Mouse (Mus musculus): Measurements from ENCODE around the gene Sigirr. TPM values are rescaled to one million over a fixed set of nuclear protein-coding genes. Genes with fewer than 3 reads are reported as not detected.

Sigirr gene
- polyA plus RNA-seq, 1 experiment from 2014 or later, result 2.2 TPM

GRCm38 (mm10) chr7:141093950-141094349 lies 6.4 kb downstream of the Sigirr start:
- Histone ChIP-seq H3K27me3 (replicated peaks; ENCODE audit: low read depth, poor library complexity, severe bottlenecking) (peaks cover 88% of the 10 kb centered on the region), H3K4me3 (no peak overlapping the region), H3K4me1 (peaks cover 30% of the 10 kb centered on the region), H3K9me3 (no peaks in the 10 kb centered on the region), H3K27ac (replicated peaks) (no peak overlapping the region), H3K36me3 (replicated peaks) (no peaks in the 10 kb centered on the region)
- DNase-seq (ENCODE audit: low spot score), result no peak
- 91% methylated on average over 6 of the region's 6 CpGs for WGBS

GRCm38 (mm10) chr7:141092051-141092735 lies 8.2 kb downstream of the Sigirr start:
- Histone ChIP-seq H3K4me1 (peaks cover 46% of the 10 kb centered on the region), H3K4me3 (peak overlapping the region; percentile 45), H3K9me3 (no peaks in the 10 kb centered on the region), H3K27me3 (replicated peaks; ENCODE audit: low read depth, poor library complexity, severe bottlenecking) (peaks cover 88% of the 10 kb centered on the region), H3K27ac (replicated peaks) (peak overlapping the region; percentile 52; the same call in 1 of the 2 replicates), H3K36me3 (replicated peaks) (0 out of 2 replicates have a peak, but pooled peaks cover 5% of the 10 kb centered on the region)
- peak; percentile 87 for DNase-seq (ENCODE audit: low spot score)
- 6% methylated on average over 37 of the region's 37 CpGs for WGBS

- Histone ChIP-seq H3K36me3 (replicated peaks) (0 out of 2 replicates have a peak, but pooled peaks cover 5% of the 10 kb centered on the region), H3K4me1 (peaks cover 39% of the 10 kb centered on the region), H3K27me3 (replicated peaks; ENCODE audit: low read depth, poor library complexity, severe bottlenecking) (peaks cover 79% of the 10 kb centered on the region), H3K9me3 (no peaks in the 10 kb centered on the region), H3K4me3 (no peak overlapping the region), H3K27ac (replicated peaks) (no peak overlapping the region)
- WGBS, result 72% methylated on average over 8 of the region's 8 CpGs
- no peak for DNase-seq (ENCODE audit: low spot score)
Measured at GRCm38 (mm10) chr7:141090228-141090627, 10.1 kb downstream of the Sigirr start.

GRCm38 (mm10) chr7:141088473-141088872 lies 11.9 kb downstream of the Sigirr start:
- 19% methylated on average over 18 of the region's 18 CpGs for WGBS
- Histone ChIP-seq H3K4me3 (peak overlapping the region; percentile 37), H3K27ac (replicated peaks) (no peak overlapping the region), H3K27me3 (replicated peaks; ENCODE audit: low read depth, poor library complexity, severe bottlenecking) (peaks cover 64% of the 10 kb centered on the region), H3K4me1 (peaks cover 32% of the 10 kb centered on the region), H3K9me3 (no peaks in the 10 kb centered on the region), H3K36me3 (replicated peaks) (0 out of 2 replicates have a peak, but pooled peaks cover 5% of the 10 kb centered on the region)
- peak; percentile 35 for DNase-seq (ENCODE audit: low spot score)

- Histone ChIP-seq H3K27ac (replicated peaks) (no peak overlapping the region), H3K27me3 (replicated peaks; ENCODE audit: low read depth, poor library complexity, severe bottlenecking) (peaks cover 58% of the 10 kb centered on the region), H3K36me3 (replicated peaks) (peaks cover 9% of the 10 kb centered on the region), H3K4me1 (peaks cover 32% of the 10 kb centered on the region), H3K4me3 (peak overlapping the region; percentile 37), H3K9me3 (no peaks in the 10 kb centered on the region)
- WGBS, result 49% methylated on average over 8 of the region's 8 CpGs
- DNase-seq (ENCODE audit: low spot score), result no peak
Measured at GRCm38 (mm10) chr7:141087894-141088293, 12.5 kb downstream of the Sigirr start.

- H3K4me1 ChIP-seq, result peaks cover 22% of the 10 kb centered on the region
- no peaks in the 10 kb centered on the region for H3K9me3 ChIP-seq
- H3K36me3 ChIP-seq (replicated peaks), result peaks cover 9% of the 10 kb centered on the region
- peak overlapping the region; percentile 66 for H3K27ac ChIP-seq (replicated peaks)
- H3K27me3 ChIP-seq (replicated peaks; ENCODE audit: low read depth, poor library complexity, severe bottlenecking), result peaks cover 39% of the 10 kb centered on the region
- H3K4me3 ChIP-seq, result peak overlapping the region; percentile 47
- WGBS, result 19% methylated on average over 34 of the region's 34 CpGs
- peak; percentile 48 for DNase-seq (ENCODE audit: low spot score)
Measured at GRCm38 (mm10) chr7:141079481-141080449, 20.6 kb downstream of the Sigirr start.

GRCm38 (mm10) chr7:141078876-141079275 lies 21.5 kb downstream of the Sigirr start:
- Histone ChIP-seq H3K4me3 (no peak overlapping the region), H3K27ac (replicated peaks) (0 out of 2 replicates have a peak overlapping the region, but pooled peaks have one; percentile 30), H3K27me3 (replicated peaks; ENCODE audit: low read depth, poor library complexity, severe bottlenecking) (peaks cover 39% of the 10 kb centered on the region), H3K4me1 (peaks cover 22% of the 10 kb centered on the region), H3K9me3 (no peaks in the 10 kb centered on the region), H3K36me3 (replicated peaks) (peaks cover 9% of the 10 kb centered on the region)
- no peak for DNase-seq (ENCODE audit: low spot score)
- WGBS, result 80% methylated on average over 4 of the region's 4 CpGs

- H3K4me3 ChIP-seq, result no peak within 1 kb of the TSS
- peak within 1 kb of the TSS; percentile 30; the same call in 1 of the 2 replicates for H3K27ac ChIP-seq (replicated peaks)
- peaks cover 22% of the 10 kb centered on the region for H3K4me1 ChIP-seq
- WGBS, result 89% methylated on average over 15 of the region's 15 CpGs
- H3K36me3 ChIP-seq (replicated peaks), result peaks cover 5% of the 10 kb centered on the region; the same call in 1 of the 2 replicates
- DNase-seq (ENCODE audit: low spot score), result no peak
- no peaks in the 10 kb centered on the region for H3K9me3 ChIP-seq
- H3K27me3 ChIP-seq (replicated peaks; ENCODE audit: low read depth, poor library complexity, severe bottlenecking), result peaks cover 39% of the 10 kb centered on the region
Measured at GRCm38 (mm10) chr7:141077841-141078240, 22.5 kb downstream of the Sigirr start, which contains the start of gene Pkp3. Gene Pkp3 (plus strand): TSS chr7:141078218.

- no peaks in the 10 kb centered on the region for H3K9me3 ChIP-seq
- peaks cover 41% of the 10 kb centered on the region for H3K27me3 ChIP-seq (replicated peaks; ENCODE audit: low read depth, poor library complexity, severe bottlenecking)
- peaks cover 27% of the 10 kb centered on the region for H3K4me1 ChIP-seq
- no peak overlapping the region for H3K27ac ChIP-seq (replicated peaks)
- no peak overlapping the region for H3K4me3 ChIP-seq
- 84% methylated on average over 4 of the region's 4 CpGs for WGBS
- DNase-seq (ENCODE audit: low spot score), result no peak
- H3K36me3 ChIP-seq (replicated peaks), result peaks cover 2% of the 10 kb centered on the region
Measured at GRCm38 (mm10) chr7:141073782-141074181, 26.6 kb downstream of the Sigirr start.

GRCm38 (mm10) chr7:141072017-141072745 lies 28.2 kb downstream of the Sigirr start:
- peaks cover 40% of the 10 kb centered on the region for H3K27me3 ChIP-seq (replicated peaks; ENCODE audit: low read depth, poor library complexity, severe bottlenecking)
- H3K9me3 ChIP-seq, result no peaks in the 10 kb centered on the region
- 35% methylated on average over 23 of the region's 23 CpGs for WGBS
- H3K27ac ChIP-seq (replicated peaks), result no peak overlapping the region
- peak overlapping the region; percentile 12; the same call in 1 of the 2 replicates for H3K4me3 ChIP-seq
- H3K4me1 ChIP-seq, result peaks cover 26% of the 10 kb centered on the region
- peaks cover 18% of the 10 kb centered on the region for H3K36me3 ChIP-seq (replicated peaks)
- DNase-seq (ENCODE audit: low spot score), result peak; percentile 49

GRCm38 (mm10) chr7:141070058-141070862 lies 30.1 kb downstream of the Sigirr start:
- peaks cover 31% of the 10 kb centered on the region for H3K27me3 ChIP-seq (replicated peaks; ENCODE audit: low read depth, poor library complexity, severe bottlenecking)
- peak; percentile 84 for DNase-seq (ENCODE audit: low spot score)
- peaks cover 37% of the 10 kb centered on the region for H3K36me3 ChIP-seq (replicated peaks)
- peak overlapping the region; percentile 57 for H3K4me3 ChIP-seq
- H3K9me3 ChIP-seq, result no peaks in the 10 kb centered on the region
- peak overlapping the region; percentile 76 for H3K27ac ChIP-seq (replicated peaks)
- peaks cover 26% of the 10 kb centered on the region for H3K4me1 ChIP-seq
- 1% methylated on average over 51 of the region's 51 CpGs for WGBS
